Mouse (Mus musculus): ENCODE data around the gene 6330403K07Rik. TPM values are rescaled to one million over a fixed set of nuclear protein-coding genes. Genes with fewer than 3 reads are reported as not detected.
A peak's percentile ranks its signal among the peaks of the same experiment; 100 is the strongest.

6330403K07Rik gene
- 44.1 and 50.1 TPM in 2 replicates for polyA plus RNA-seq (2014; fragmentation: Nextera tagmentation; extraction: Ambion mirVana)

GRCm38 (mm10) chr11:71033163-71033761, at the start of gene 6330403K07Rik:
TSS of gene 6330403K07Rik (minus strand) at chr11:71033513.
- peak within 1 kb of the TSS; percentile 74 for H3K27ac ChIP-seq (ENCODE audit: low read depth)
- no peaks in the 10 kb centered on the region for H3K9me3 ChIP-seq (ENCODE audit: control insufficient read depth, low read length)
- H3K4me3 ChIP-seq (ENCODE audit: low read depth, low read length) = peak within 1 kb of the TSS; percentile 62
- peak within 1 kb of the TSS; percentile 64 for H3K9ac ChIP-seq (ENCODE audit: low read length)
- peaks cover 6% of the 10 kb centered on the region; the same call in 1 of the 2 replicates for H3K4me1 ChIP-seq (replicated peaks; ENCODE audit: control insufficient read depth, insufficient read depth, low read length)
- no peaks in the 10 kb centered on the region for H3K36me3 ChIP-seq (ENCODE audit: control insufficient read depth, insufficient read depth, low read length)
- peak within 1 kb of the TSS; percentile 75 for H3K4me2 ChIP-seq (ENCODE audit: low read length)
- no peaks in the 10 kb centered on the region for H3K27me3 ChIP-seq (replicated peaks; ENCODE audit: control insufficient read depth, insufficient read depth, low read length)
- DNase-seq (ENCODE audit: low spot score) (peak; percentile 90), ATAC-seq (replicated peaks; ENCODE audit: low FRiP score, low TSS enrichment, low read depth) (peak; percentile 96)
- WGBS = under 1% methylated on average over 30 of the region's 31 CpGs

DNA sequence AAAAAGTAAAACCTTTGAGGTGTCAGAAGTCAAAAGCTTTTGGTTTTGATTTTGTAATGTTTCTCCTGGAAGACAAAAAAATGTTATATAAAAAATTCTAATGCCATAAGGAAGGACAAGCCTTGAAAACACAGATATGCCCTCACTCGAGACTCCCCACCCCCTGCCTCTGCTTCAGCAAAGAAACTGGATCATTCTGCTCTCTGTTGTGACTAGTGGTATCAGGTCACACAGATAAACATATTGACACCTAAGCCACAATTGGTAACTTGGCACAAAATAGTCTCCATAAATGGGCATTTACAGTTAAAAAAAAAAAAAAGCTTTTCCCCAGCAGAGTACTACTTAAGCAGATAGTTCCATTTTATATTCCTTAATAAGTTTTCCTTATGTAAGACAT, 43.0 kb upstream of the 6330403K07Rik start:
- Histone ChIP-seq H3K27ac (ENCODE audit: low read depth) (no peak overlapping the region), H3K9ac (ENCODE audit: low read length) (no peak overlapping the region), H3K4me3 (ENCODE audit: low read depth, low read length) (no peak overlapping the region), H3K27me3 (replicated peaks; ENCODE audit: control insufficient read depth, insufficient read depth, low read length) (no peaks in the 10 kb centered on the region), H3K36me3 (ENCODE audit: control insufficient read depth, insufficient read depth, low read length) (no peaks in the 10 kb centered on the region), H3K4me1 (replicated peaks; ENCODE audit: control insufficient read depth, insufficient read depth, low read length) (no peaks in the 10 kb centered on the region), H3K4me2 (ENCODE audit: low read length) (no peak overlapping the region), H3K9me3 (ENCODE audit: control insufficient read depth, low read length) (no peaks in the 10 kb centered on the region)
- DNase-seq (ENCODE audit: low spot score) = no peak
- no peak for ATAC-seq (replicated peaks; ENCODE audit: low FRiP score, low TSS enrichment, low read depth)
- 78% methylated on average over 1 of the region's 1 CpGs for WGBS

DNA sequence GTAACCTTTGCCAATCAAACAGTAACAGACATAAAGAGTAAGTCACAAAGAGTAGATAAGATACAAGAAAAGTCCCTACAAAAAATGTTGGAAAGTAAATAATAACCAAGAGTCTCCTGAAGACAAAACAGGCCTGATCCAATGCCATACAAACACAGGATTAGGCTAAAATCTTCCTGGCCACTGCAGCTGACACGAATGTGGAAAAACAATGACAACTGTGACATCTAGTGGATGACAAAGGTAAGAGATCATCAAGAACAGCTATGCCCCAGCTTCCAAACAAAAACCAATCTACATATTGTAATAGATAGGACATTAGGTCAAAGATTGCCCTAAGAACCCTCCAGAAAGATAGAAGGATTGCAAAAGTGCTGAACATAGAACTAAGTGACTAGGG, 19.2 kb upstream of the 6330403K07Rik start:
- no peak for DNase-seq (ENCODE audit: low spot score)

DNA sequence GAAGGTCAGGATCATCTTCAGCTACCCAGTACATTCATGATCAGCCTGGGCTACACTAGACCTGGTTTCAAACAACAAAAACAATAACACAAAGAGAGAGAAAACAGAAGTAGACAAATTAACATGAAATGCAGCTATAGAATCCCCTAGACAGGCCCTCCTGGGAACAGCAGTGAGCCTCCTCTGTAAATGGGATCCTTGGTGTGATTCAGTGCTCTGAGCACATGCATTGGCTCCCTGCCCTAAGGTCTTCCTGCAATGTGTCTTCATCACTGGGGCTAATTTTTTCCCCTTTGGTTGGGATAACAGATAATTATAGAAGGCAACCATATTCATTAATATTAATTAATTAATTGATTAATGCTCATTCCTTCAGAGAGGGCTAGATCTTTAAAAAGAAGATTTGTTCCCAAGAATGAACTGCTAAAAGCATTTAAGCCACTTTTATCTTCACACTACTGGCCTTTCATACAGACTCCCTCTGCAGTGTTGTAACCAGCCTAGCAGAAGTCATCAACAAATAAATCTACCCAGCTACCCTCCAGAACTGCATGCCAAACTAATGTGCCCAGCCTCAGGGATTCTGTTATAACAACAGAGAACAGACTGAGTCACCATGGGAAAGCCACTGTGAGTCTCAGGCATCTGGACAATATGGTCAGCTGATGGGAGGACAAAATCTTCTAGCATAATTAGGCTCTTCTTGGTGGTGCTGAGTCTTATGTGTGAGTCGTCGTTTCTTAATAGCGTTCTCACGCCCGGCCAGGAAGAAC, 6.4 kb upstream of the 6330403K07Rik start:
- DNase-seq (ENCODE audit: low spot score) = no peak
- Histone ChIP-seq H3K27ac (ENCODE audit: low read depth) (no peak overlapping the region), H3K4me3 (ENCODE audit: low read depth, low read length) (no peak overlapping the region), H3K27me3 (replicated peaks; ENCODE audit: control insufficient read depth, insufficient read depth, low read length) (no peaks in the 10 kb centered on the region), H3K9me3 (ENCODE audit: control insufficient read depth, low read length) (no peaks in the 10 kb centered on the region), H3K36me3 (ENCODE audit: control insufficient read depth, insufficient read depth, low read length) (no peaks in the 10 kb centered on the region), H3K4me1 (replicated peaks; ENCODE audit: control insufficient read depth, insufficient read depth, low read length) (no peaks in the 10 kb centered on the region), H3K4me2 (ENCODE audit: low read length) (no peak overlapping the region), H3K9ac (ENCODE audit: low read length) (no peak overlapping the region)
- WGBS = 95% methylated on average over 5 of the region's 5 CpGs
- ATAC-seq (replicated peaks; ENCODE audit: low FRiP score, low TSS enrichment, low read depth) = no peak

More for the DNA sequence above, 19.2 kb upstream of the 6330403K07Rik start:
- Histone ChIP-seq H3K36me3 (ENCODE audit: control insufficient read depth, insufficient read depth, low read length) (no peaks in the 10 kb centered on the region), H3K9me3 (ENCODE audit: control insufficient read depth, low read length) (no peaks in the 10 kb centered on the region), H3K9ac (ENCODE audit: low read length) (no peak overlapping the region), H3K4me1 (replicated peaks; ENCODE audit: control insufficient read depth, insufficient read depth, low read length) (no peaks in the 10 kb centered on the region), H3K4me2 (ENCODE audit: low read length) (no peak overlapping the region), H3K4me3 (ENCODE audit: low read depth, low read length) (no peak overlapping the region), H3K27ac (ENCODE audit: low read depth) (no peak overlapping the region), H3K27me3 (replicated peaks; ENCODE audit: control insufficient read depth, insufficient read depth, low read length) (no peaks in the 10 kb centered on the region)
- ATAC-seq (replicated peaks; ENCODE audit: low FRiP score, low TSS enrichment, low read depth) = no peak
- WGBS = 0% methylated on average over 1 of the region's 1 CpGs

- peaks cover 6% of the 10 kb centered on the region; the same call in 1 of the 2 replicates for H3K4me1 ChIP-seq (replicated peaks; ENCODE audit: control insufficient read depth, insufficient read depth, low read length)
- DNase-seq (ENCODE audit: low spot score) = peak; percentile 73
- WGBS = 7% methylated on average over 26 of the region's 26 CpGs
- ATAC-seq (replicated peaks; ENCODE audit: low FRiP score, low TSS enrichment, low read depth) = 0 out of 2 replicates have a peak, but pooled peaks have one; percentile 9
- H3K9me3 ChIP-seq (ENCODE audit: control insufficient read depth, low read length) = no peaks in the 10 kb centered on the region
- peak overlapping the region; percentile 74 for H3K27ac ChIP-seq (ENCODE audit: low read depth)
- peak overlapping the region; percentile 75 for H3K4me2 ChIP-seq (ENCODE audit: low read length)
- peaks cover under 1% of the 10 kb centered on the region; the same call in 1 of the 2 replicates for H3K36me3 ChIP-seq (ENCODE audit: control insufficient read depth, insufficient read depth, low read length)
- no peaks in the 10 kb centered on the region for H3K27me3 ChIP-seq (replicated peaks; ENCODE audit: control insufficient read depth, insufficient read depth, low read length)
- peak overlapping the region; percentile 62 for H3K4me3 ChIP-seq (ENCODE audit: low read depth, low read length)
- H3K9ac ChIP-seq (ENCODE audit: low read length) = peak overlapping the region; percentile 64
Observed at GRCm38 (mm10) chr11:71032491-71033162, 686 bp downstream of the 6330403K07Rik start.

GRCm38 (mm10) chr11:71032070-71032469, 1.2 kb downstream of the 6330403K07Rik start:
- H3K36me3 ChIP-seq (ENCODE audit: control insufficient read depth, insufficient read depth, low read length) = peaks cover 7% of the 10 kb centered on the region
- 62% methylated on average over 7 of the region's 7 CpGs for WGBS
- H3K4me3 ChIP-seq (ENCODE audit: low read depth, low read length) = peak overlapping the region; percentile 62
- peaks cover 6% of the 10 kb centered on the region; the same call in 1 of the 2 replicates for H3K4me1 ChIP-seq (replicated peaks; ENCODE audit: control insufficient read depth, insufficient read depth, low read length)
- ATAC-seq (replicated peaks; ENCODE audit: low FRiP score, low TSS enrichment, low read depth) (no peak), DNase-seq (ENCODE audit: low spot score) (no peak)
- peak overlapping the region; percentile 64 for H3K9ac ChIP-seq (ENCODE audit: low read length)
- H3K27ac ChIP-seq (ENCODE audit: low read depth) = peak overlapping the region; percentile 74; the same call in 1 of the 2 replicates
- no peaks in the 10 kb centered on the region for H3K9me3 ChIP-seq (ENCODE audit: control insufficient read depth, low read length)
- peak overlapping the region; percentile 75 for H3K4me2 ChIP-seq (ENCODE audit: low read length)
- no peaks in the 10 kb centered on the region for H3K27me3 ChIP-seq (replicated peaks; ENCODE audit: control insufficient read depth, insufficient read depth, low read length)

GRCm38 (mm10) chr11:71029403-71030118, 3.8 kb downstream of the 6330403K07Rik start:
- Histone ChIP-seq H3K4me1 (replicated peaks; ENCODE audit: control insufficient read depth, insufficient read depth, low read length) (peaks cover 6% of the 10 kb centered on the region; the same call in 1 of the 2 replicates), H3K27ac (ENCODE audit: low read depth) (no peak overlapping the region), H3K4me3 (ENCODE audit: low read depth, low read length) (no peak overlapping the region), H3K9ac (ENCODE audit: low read length) (no peak overlapping the region), H3K9me3 (ENCODE audit: control insufficient read depth, low read length) (no peaks in the 10 kb centered on the region), H3K36me3 (ENCODE audit: control insufficient read depth, insufficient read depth, low read length) (peaks cover 32% of the 10 kb centered on the region), H3K4me2 (ENCODE audit: low read length) (no peak overlapping the region), H3K27me3 (replicated peaks; ENCODE audit: control insufficient read depth, insufficient read depth, low read length) (no peaks in the 10 kb centered on the region)
- DNase-seq (ENCODE audit: low spot score) (no peak), ATAC-seq (replicated peaks; ENCODE audit: low FRiP score, low TSS enrichment, low read depth) (no peak)
- 69% methylated on average over 3 of the region's 3 CpGs for WGBS

- no peak for DNase-seq (ENCODE audit: low spot score)
- H3K4me1 ChIP-seq (replicated peaks; ENCODE audit: control insufficient read depth, insufficient read depth, low read length) = peaks cover 6% of the 10 kb centered on the region; the same call in 1 of the 2 replicates
- ATAC-seq (replicated peaks; ENCODE audit: low FRiP score, low TSS enrichment, low read depth) = no peak
- H3K27me3 ChIP-seq (replicated peaks; ENCODE audit: control insufficient read depth, insufficient read depth, low read length) = no peaks in the 10 kb centered on the region
- H3K4me3 ChIP-seq (ENCODE audit: low read depth, low read length) = no peak overlapping the region
- no peak overlapping the region for H3K4me2 ChIP-seq (ENCODE audit: low read length)
- H3K9me3 ChIP-seq (ENCODE audit: control insufficient read depth, low read length) = no peaks in the 10 kb centered on the region
- peaks cover 41% of the 10 kb centered on the region for H3K36me3 ChIP-seq (ENCODE audit: control insufficient read depth, insufficient read depth, low read length)
- H3K9ac ChIP-seq (ENCODE audit: low read length) = no peak overlapping the region
- no peak overlapping the region for H3K27ac ChIP-seq (ENCODE audit: low read depth)
- 81% methylated on average over 3 of the region's 3 CpGs for WGBS
Observed at GRCm38 (mm10) chr11:71028280-71028679, 5.0 kb downstream of the 6330403K07Rik start.
